Mouse (Mus musculus) thymus, adult 2 months (tissue): ENCODE measurements around the gene Tsen54.

ENCODE experiments used
- CTCF ChIP-seq: fragments of 200-500 bp; IDR thresholded peaks from 2 replicates; pipeline ENCODE4 v1.5.1; 2012; ENCODE audit warnings: mild to moderate bottlenecking, control low read depth, low read length, moderate library complexity, borderline replicate concordance; ENCODE audit not compliant: control insufficient read depth, poor library complexity, insufficient read depth; ENCODE audit errors: extremely low read depth
- POLR2A ChIP-seq: fragments of 200-500 bp; IDR thresholded peaks from 2 replicates; pipeline ENCODE4 v1.6.1; 2012; ENCODE audit warnings: mild to moderate bottlenecking, low read length, control low read depth, moderate library complexity; ENCODE audit not compliant: control insufficient read depth, poor library complexity, insufficient read depth; ENCODE audit errors: extremely low read depth

DNA sequence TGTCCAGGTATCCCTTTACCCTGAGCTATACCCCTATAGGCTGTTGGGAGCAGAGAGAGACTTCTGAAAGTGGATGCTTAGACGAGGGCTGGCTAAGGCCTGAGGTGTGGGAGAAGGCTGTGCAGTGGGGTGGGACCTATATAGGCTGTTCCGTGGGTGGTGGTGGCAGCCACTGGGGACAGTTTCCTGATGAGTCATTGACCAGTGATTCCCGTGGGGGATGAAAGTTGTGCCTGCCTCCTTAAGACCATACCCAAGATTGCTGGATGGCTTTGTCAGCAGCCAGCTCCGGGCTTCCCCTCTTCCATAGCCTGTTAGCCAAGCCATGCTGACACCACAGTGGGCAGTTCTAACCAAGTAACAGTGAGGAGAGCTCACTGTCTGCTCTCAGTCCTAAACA is 6.5 kb downstream of the Tsen54 start:
- TF ChIP-seq CTCF (no peak), POLR2A (no peak)
